Mouse (Mus musculus) hindbrain, embryonic 15.5 days (tissue): ENCODE measurements around the gene Mpp5. TPM values are rescaled to one million over a fixed set of nuclear protein-coding genes. Genes with fewer than 3 reads are reported as not detected.

Source experiments
- ATAC-seq: fragments of 200-750 bp; cut with Nextera tagmentation; 2 replicates; pipeline ENCODE4 v1.8.0; 2017; ENCODE audit warnings: low read depth, moderate number of reproducible peaks, moderate TSS enrichment; ENCODE audit not compliant: low FRiP score
- H3K27ac ChIP-seq: fragments of 300-500 bp; sonication (generic); replicated peaks from 2 replicates; pipeline ENCODE4 v1.5.1; 2015; ENCODE audit warnings: mild to moderate bottlenecking, inconsistent platforms
- H3K27me3 ChIP-seq: fragments of 300-500 bp; sonication (generic); 2 replicates; pipeline ENCODE4 v1.6.1; 2015; ENCODE audit warnings: control low read depth, inconsistent platforms
- H3K36me3 ChIP-seq: fragments of 300-500 bp; sonication (generic); 2 replicates; pipeline ENCODE4 v1.6.1; 2015; ENCODE audit warnings: control low read depth, inconsistent platforms
- H3K4me1 ChIP-seq: fragments of 300-500 bp; sonication (generic); replicated peaks from 2 replicates; pipeline ENCODE4 v1.6.1; 2015; ENCODE audit warnings: control low read depth, inconsistent platforms
- H3K4me2 ChIP-seq: fragments of 300-500 bp; sonication (generic); 2 replicates; pipeline ENCODE4 v1.6.1; 2015; ENCODE audit warnings: moderate library complexity, mild to moderate bottlenecking, inconsistent platforms
- H3K4me3 ChIP-seq: fragments of 300-500 bp; sonication (generic); 2 replicates; pipeline ENCODE4 v1.5.1; 2015; ENCODE audit warnings: mild to moderate bottlenecking, inconsistent platforms
- H3K9ac ChIP-seq: fragments of 300-500 bp; sonication (generic); 2 replicates; pipeline ENCODE4 v1.6.1; 2015; ENCODE audit warnings: inconsistent platforms
- H3K9me3 ChIP-seq: fragments of 300-500 bp; sonication (generic); 2 replicates; pipeline ENCODE4 v1.6.1; 2016; ENCODE audit warnings: control low read depth, inconsistent platforms
- WGBS: fragments of 180-500 bp; shearing (Covaris S2); methylation state at CpG from one replicate; pipeline ENCODE4 v1.1.7; 2015; 5-methylcytosine and 5-hydroxymethylcytosine counted together
- polyA plus RNA-seq: library from polyadenylated mRNA; unstranded; fragments of >200 nt; fragmentation: Nextera tagmentation; extraction: Ambion mirVana; gene quantifications from 2 replicates; pipeline ENCODE4 v1.2.1, GENCODE M21; 2015

Mpp5 gene
- polyA plus RNA-seq, 1 experiment from 2014 or later, result 15.1 TPM

DNA sequence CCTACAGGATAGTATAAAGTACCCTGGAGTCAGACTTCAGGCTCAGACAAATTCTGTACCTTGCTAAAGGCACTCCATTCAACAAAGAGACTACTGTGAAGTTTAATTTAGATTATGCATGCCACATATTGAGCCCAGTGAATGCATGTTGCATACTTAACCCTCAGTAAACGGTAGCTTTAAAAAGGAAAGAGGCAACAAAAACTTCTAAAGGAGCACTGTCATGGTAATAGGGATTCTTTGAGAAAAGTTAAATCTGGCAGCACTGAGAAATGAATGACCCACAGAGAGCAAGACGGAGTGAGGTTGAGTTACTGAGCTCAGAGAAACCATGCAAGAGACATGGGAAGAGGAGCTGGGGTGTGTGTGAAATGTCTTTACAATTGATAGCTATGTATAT lies 29.2 kb downstream of the Mpp5 start:
- H3K4me2 ChIP-seq, result no peak overlapping the region
- no peaks in the 10 kb centered on the region for H3K36me3 ChIP-seq
- 0 out of 2 replicates have a peak, but pooled peaks have one; percentile 11 for ATAC-seq
- peak overlapping the region; percentile 43; the same call in 1 of the 2 replicates for H3K27ac ChIP-seq
- H3K4me3 ChIP-seq, result no peak overlapping the region
- H3K27me3 ChIP-seq, result no peaks in the 10 kb centered on the region
- 0 out of 2 replicates have a peak, but pooled peaks cover 4% of the 10 kb centered on the region for H3K4me1 ChIP-seq
- no peak overlapping the region for H3K9ac ChIP-seq
- no peaks in the 10 kb centered on the region for H3K9me3 ChIP-seq
- WGBS, result 9% methylated on average over 2 of the region's 2 CpGs

DNA sequence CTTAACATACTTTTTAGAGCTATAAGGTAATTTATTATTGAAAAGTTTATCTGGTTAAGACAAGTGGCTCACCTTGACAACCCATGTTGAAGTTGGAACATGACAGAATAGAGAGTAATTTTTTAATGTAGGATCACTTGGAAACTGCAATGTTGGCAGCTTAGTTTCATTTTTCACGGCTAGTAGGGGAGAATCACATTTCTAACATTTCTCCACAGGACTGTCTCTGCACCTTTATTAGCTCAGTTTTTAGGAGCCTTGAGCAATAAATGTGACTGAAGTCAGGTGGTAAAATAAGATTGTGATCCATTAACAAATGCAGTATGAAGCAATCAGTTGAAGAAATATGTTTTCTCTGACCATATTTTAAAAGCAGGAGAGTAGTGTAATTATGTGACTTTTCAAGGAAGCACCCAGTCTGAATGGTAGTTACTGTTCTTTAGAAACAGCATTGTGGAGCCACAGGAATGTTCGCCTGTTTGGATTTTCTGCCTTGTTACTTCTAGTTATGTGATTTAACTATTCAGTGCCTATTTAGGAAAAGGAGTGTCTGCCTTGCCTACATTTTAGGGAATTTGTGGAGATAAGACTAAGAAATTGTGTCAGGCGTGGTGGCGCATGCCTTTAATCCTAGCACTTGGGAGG lies 29.8 kb downstream of the Mpp5 start:
- no peaks in the 10 kb centered on the region for H3K9me3 ChIP-seq
- H3K27ac ChIP-seq, result peak overlapping the region; percentile 43; the same call in 1 of the 2 replicates
- WGBS, result 53% methylated on average over 4 of the region's 4 CpGs
- H3K4me2 ChIP-seq, result no peak overlapping the region
- no peaks in the 10 kb centered on the region for H3K36me3 ChIP-seq
- H3K9ac ChIP-seq, result no peak overlapping the region
- no peak for ATAC-seq
- H3K27me3 ChIP-seq, result no peaks in the 10 kb centered on the region
- H3K4me3 ChIP-seq, result no peak overlapping the region
- H3K4me1 ChIP-seq, result 0 out of 2 replicates have a peak, but pooled peaks cover 4% of the 10 kb centered on the region

DNA sequence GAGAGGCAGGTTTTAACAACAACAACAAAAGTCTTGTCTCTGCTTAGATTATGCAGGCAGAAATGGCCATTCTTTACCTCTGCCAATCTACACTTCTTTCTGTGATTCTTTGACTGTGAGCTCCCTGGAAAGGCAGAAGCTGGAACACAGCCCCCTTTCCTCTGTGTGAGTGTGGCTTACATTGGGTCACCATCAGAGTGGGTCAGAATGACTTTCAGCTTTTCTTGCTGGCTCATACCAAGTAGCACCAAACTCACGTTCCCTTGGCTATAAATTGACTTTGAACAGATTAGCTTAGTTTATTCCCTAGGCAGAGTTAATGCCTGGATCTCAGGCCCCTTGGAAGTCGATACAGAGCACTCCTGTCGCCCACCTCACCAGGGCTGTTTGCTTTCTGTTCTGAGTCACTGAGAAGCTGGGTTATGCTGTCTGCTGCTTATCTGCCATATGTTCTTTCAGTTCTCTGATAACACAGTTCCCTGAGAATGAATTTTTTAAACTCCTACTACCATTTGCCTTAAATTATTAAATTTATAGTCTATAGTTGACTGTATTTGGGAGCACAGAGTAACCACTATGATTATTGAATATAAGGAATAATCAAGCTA lies 39.7 kb downstream of the Mpp5 start:
- 63% methylated on average over 3 of the region's 3 CpGs for WGBS
- Histone ChIP-seq H3K4me3 (no peak overlapping the region), H3K9me3 (no peaks in the 10 kb centered on the region), H3K27ac (no peak overlapping the region), H3K9ac (no peak overlapping the region), H3K4me1 (no peaks in the 10 kb centered on the region), H3K36me3 (no peaks in the 10 kb centered on the region), H3K4me2 (no peak overlapping the region), H3K27me3 (no peaks in the 10 kb centered on the region)
- ATAC-seq, result no peak

DNA sequence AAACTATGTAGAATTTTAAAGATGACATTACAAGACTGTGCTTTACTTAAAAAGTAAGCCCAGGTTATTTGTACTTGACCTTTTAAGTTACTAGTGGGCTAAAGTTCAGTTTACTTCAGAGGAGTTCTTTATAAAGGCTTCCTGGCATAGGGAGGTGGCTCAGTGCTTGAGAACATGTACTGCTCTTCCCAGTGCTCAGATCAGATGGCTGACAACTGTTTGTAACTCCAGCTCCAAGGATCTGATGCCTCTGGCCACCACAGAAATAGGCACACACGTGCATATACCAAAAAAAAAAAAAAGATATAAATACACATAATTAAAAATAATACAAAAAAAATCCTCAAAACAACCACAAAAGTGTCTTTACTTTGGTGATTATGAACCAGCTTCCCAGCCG lies 42.1 kb downstream of the Mpp5 start:
- Histone ChIP-seq H3K36me3 (no peaks in the 10 kb centered on the region), H3K9ac (no peak overlapping the region), H3K27ac (no peak overlapping the region), H3K4me3 (no peak overlapping the region), H3K4me2 (no peak overlapping the region), H3K27me3 (no peaks in the 10 kb centered on the region), H3K9me3 (no peaks in the 10 kb centered on the region), H3K4me1 (0 out of 2 replicates have a peak, but pooled peaks cover 3% of the 10 kb centered on the region)
- 76% methylated on average over 2 of the region's 2 CpGs for WGBS
- no peak for ATAC-seq

DNA sequence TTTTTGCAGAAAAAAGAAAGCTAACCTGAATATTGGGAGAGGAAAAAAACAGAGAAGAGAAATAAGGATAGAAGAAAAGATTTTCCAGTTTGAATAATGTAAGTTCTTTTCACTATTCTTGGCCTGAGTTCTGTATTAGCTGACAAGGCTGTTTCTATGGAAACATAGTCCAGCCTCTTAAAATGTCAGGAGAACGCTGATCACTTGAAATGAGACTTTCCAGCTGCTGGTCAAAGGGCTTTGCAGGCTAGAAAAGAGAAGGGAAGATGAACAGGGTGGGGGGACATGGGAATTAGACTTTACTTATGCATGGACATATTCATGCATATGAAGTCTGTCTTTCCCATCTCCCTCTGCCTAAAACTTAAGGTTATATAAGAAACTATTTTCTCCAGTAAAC lies 45.5 kb downstream of the Mpp5 start:
- Histone ChIP-seq H3K36me3 (0 out of 2 replicates have a peak, but pooled peaks cover 2% of the 10 kb centered on the region), H3K4me2 (no peak overlapping the region), H3K9me3 (no peaks in the 10 kb centered on the region), H3K4me3 (no peak overlapping the region), H3K9ac (no peak overlapping the region), H3K4me1 (0 out of 2 replicates have a peak, but pooled peaks cover 3% of the 10 kb centered on the region), H3K27ac (no peak overlapping the region), H3K27me3 (no peaks in the 10 kb centered on the region)
- 7% methylated on average over 1 of the region's 1 CpGs for WGBS
- no peak for ATAC-seq

DNA sequence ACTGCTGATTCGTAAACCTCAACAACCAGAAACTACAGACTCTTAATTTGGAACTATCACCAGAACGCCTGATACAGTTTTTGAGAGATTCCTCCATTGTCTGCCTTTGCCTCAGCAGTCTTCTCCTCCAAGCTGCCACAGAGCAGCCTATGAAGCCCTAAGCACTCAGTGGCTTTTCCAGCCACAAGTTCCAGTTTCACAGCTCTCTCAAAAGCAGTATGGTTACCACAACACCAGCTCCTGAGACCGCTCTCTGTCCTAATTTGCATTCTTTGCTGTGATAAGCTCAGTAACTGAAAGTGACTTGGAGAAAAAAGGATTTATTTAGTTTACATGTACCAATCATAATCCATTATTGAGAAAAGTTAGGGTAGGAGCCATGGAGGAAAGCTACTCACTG lies 51.3 kb downstream of the Mpp5 start:
- Histone ChIP-seq H3K27ac (no peak overlapping the region), H3K4me1 (no peaks in the 10 kb centered on the region), H3K9ac (no peak overlapping the region), H3K4me2 (no peak overlapping the region), H3K27me3 (no peaks in the 10 kb centered on the region), H3K4me3 (no peak overlapping the region), H3K9me3 (no peaks in the 10 kb centered on the region), H3K36me3 (0 out of 2 replicates have a peak, but pooled peaks cover 2% of the 10 kb centered on the region)
- no peak for ATAC-seq
- WGBS, result 83% methylated on average over 3 of the region's 3 CpGs

DNA sequence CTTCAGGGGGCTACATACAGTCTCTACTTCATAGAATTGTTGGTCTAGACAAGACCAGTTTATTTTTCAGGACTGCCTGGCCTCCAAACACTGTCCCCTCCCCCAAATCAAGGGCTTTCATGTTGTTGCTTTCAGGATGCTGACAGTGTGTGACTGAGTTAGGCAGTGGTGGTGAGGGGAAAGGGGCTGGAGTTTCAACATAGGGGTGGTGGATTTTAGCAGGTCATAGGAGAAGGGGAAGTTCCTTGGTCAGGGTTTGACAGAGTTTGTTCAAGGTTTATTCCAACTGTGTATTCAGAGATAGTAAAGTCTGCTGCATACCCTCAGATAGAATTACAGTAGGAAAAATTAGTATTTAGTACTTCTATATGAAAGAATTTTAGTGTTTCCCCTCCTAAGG lies 53.1 kb downstream of the Mpp5 start:
- ATAC-seq, result no peak
- H3K9me3 ChIP-seq, result no peaks in the 10 kb centered on the region
- H3K27ac ChIP-seq, result no peak overlapping the region
- H3K36me3 ChIP-seq, result 0 out of 2 replicates have a peak, but pooled peaks cover 2% of the 10 kb centered on the region
- no peaks in the 10 kb centered on the region for H3K4me1 ChIP-seq
- no peak overlapping the region for H3K4me3 ChIP-seq
- no peaks in the 10 kb centered on the region for H3K27me3 ChIP-seq
- no peak overlapping the region for H3K9ac ChIP-seq
- H3K4me2 ChIP-seq, result no peak overlapping the region

DNA sequence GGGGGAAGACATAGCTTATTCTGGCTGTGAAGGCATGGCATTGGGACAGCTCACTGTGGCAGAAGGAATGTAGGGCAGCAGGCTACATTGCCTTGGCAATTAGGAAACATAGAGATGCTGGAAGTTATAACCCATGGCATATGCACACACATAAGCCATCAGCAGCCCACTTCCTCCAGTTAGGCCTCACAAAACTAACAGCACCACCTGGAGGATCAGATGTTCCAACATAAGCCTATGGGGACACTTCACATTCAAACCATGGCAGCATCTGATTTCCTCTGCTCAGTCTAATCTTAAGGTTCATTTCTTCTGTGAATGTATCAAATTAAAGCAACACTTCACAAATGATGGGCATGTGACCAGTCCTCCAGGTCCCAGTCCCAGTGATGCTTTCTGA lies 65.7 kb downstream of the Mpp5 start:
- Histone ChIP-seq H3K27ac (no peak overlapping the region), H3K4me1 (no peaks in the 10 kb centered on the region), H3K4me3 (no peak overlapping the region), H3K9me3 (no peaks in the 10 kb centered on the region), H3K9ac (no peak overlapping the region), H3K27me3 (no peaks in the 10 kb centered on the region), H3K36me3 (no peaks in the 10 kb centered on the region), H3K4me2 (no peak overlapping the region)
- no peak for ATAC-seq

DNA sequence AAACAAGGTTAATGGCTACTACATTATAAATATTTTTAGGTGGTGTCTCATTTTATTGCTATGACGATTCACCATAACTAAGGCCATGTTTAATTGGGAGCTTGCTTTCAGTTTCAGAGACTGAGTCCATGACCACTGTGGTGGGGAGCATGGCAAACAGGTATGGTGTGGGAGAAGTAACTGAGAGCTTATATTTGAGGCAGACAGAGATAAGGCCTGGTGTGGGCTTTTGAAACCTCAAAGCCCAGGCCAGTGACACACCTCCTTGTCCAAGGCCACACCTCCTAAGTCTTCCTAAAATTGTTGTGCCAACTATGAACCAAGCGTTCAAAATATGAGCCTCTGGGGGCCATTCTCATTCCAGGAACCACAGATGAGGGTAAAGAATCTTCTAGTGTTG lies 85.8 kb downstream of the Mpp5 start:
- no peaks in the 10 kb centered on the region for H3K9me3 ChIP-seq
- H3K36me3 ChIP-seq, result peaks cover 38% of the 10 kb centered on the region
- H3K4me1 ChIP-seq, result no peaks in the 10 kb centered on the region
- H3K9ac ChIP-seq, result no peak overlapping the region
- no peaks in the 10 kb centered on the region for H3K27me3 ChIP-seq
- 88% methylated on average over 2 of the region's 2 CpGs for WGBS
- ATAC-seq, result no peak
- no peak overlapping the region for H3K27ac ChIP-seq
- H3K4me2 ChIP-seq, result no peak overlapping the region
- H3K4me3 ChIP-seq, result no peak overlapping the region

DNA sequence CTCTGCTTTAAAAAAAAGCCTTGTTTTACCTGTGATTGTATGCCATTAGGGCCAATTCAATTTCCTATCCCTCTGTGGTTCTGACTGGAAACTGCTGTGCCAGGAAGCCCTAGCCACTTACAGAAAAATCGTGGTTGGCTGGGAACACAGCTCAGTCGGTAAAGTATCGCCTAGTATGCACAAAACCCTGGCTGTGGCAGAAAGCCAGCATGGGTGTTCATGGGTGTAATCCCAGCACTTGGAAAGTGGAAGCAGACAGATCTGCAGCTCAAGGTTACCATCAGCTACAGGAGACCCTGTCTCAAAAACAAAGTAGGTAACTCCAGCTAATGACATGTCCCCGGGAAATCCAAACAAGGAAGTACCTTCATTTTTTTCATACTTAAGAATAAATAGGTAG lies 91.2 kb downstream of the Mpp5 start:
- H3K36me3 ChIP-seq, result peaks cover 73% of the 10 kb centered on the region
- ATAC-seq, result no peak

DNA sequence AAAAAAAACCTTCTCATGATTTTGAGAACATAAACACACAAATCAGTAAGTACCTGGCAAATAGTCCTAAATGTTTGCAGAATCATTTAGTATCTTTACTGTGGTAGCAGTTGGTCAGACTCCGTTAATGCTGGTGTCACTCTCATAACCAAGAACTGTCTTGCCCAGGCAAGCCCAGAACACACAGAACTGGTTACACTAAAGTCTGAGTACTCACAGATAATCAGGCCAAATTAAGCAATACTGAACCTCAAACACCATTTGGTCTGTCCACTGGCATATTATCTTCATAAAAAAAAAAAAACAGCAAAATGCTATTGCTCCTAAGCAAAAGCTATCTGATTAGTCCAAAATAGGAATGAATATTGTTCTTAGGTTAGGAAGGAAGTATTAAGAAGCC lies 93.7 kb downstream of the Mpp5 start:
- Histone ChIP-seq H3K9me3 (no peaks in the 10 kb centered on the region), H3K4me1 (no peaks in the 10 kb centered on the region), H3K27me3 (no peaks in the 10 kb centered on the region), H3K36me3 (peaks cover 74% of the 10 kb centered on the region), H3K4me2 (no peak overlapping the region), H3K27ac (no peak overlapping the region), H3K9ac (no peak overlapping the region), H3K4me3 (no peak overlapping the region)
- 98% methylated on average over 1 of the region's 1 CpGs for WGBS
- ATAC-seq, result no peak

More for the DNA sequence above, 91.2 kb downstream of the Mpp5 start:
- WGBS, result 84% methylated on average over 4 of the region's 4 CpGs
- no peak overlapping the region for H3K27ac ChIP-seq
- no peak overlapping the region for H3K4me3 ChIP-seq
- no peak overlapping the region for H3K9ac ChIP-seq
- H3K4me2 ChIP-seq, result no peak overlapping the region
- H3K27me3 ChIP-seq, result no peaks in the 10 kb centered on the region
- H3K9me3 ChIP-seq, result no peaks in the 10 kb centered on the region
- no peaks in the 10 kb centered on the region for H3K4me1 ChIP-seq

DNA sequence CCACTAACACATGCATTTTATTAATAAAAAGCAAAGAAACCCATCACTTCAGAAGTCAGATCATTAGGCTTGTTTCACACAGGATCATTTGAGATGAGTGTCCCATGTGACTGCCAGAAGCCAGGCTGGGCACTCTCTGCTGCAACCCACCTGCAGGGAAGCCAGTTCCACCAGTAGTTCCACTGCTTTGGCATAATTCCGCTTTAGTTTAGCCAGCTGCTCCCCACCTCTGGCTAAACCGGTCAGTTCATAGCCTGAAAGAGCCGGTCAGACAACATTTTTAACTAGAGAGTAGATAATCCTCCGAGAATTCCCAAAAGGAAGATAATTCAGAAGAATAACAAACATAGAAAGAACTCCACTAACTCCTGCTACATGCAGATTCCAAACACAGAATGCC lies 99.5 kb downstream of the Mpp5 start:
- H3K27me3 ChIP-seq, result no peaks in the 10 kb centered on the region
- no peak overlapping the region for H3K9ac ChIP-seq
- H3K27ac ChIP-seq, result no peak overlapping the region
- H3K4me2 ChIP-seq, result no peak overlapping the region
- no peak overlapping the region for H3K4me3 ChIP-seq
- H3K9me3 ChIP-seq, result no peaks in the 10 kb centered on the region
- no peaks in the 10 kb centered on the region for H3K4me1 ChIP-seq
- ATAC-seq, result no peak
- H3K36me3 ChIP-seq, result peaks cover 65% of the 10 kb centered on the region
- WGBS, result 96% methylated on average over 4 of the region's 4 CpGs
